Mouse (Mus musculus): ENCODE results near the gene Carns1.
A peak's percentile ranks its signal among the peaks of the same experiment; 100 is the strongest.

Gene Carns1

GRCm38 (mm10) chr19:4170723-4171392 lies 4.4 kb downstream of the Carns1 start:
- no peak for DNase-seq

GRCm38 (mm10) chr19:4169810-4170209 lies 5.5 kb downstream of the Carns1 start:
- DNase-seq: no peak

GRCm38 (mm10) chr19:4169378-4169784 lies 5.9 kb downstream of the Carns1 start:
- peak; percentile 99 for DNase-seq

GRCm38 (mm10) chr19:4166678-4167476 lies 8.4 kb downstream of the Carns1 start:
- no peak for DNase-seq

- DNase-seq: no peak
Measured at GRCm38 (mm10) chr19:4164721-4165120, 10.6 kb downstream of the Carns1 start.

GRCm38 (mm10) chr19:4164100-4164499 lies 11.2 kb downstream of the Carns1 start:
- DNase-seq: no peak

- DNase-seq: no peak
Measured at GRCm38 (mm10) chr19:4163543-4163887, 11.8 kb downstream of the Carns1 start.

GRCm38 (mm10) chr19:4162646-4163542 lies 12.4 kb downstream of the Carns1 start, which contains the start of gene Rps6kb2:
Gene Rps6kb2 (minus strand): TSS chr19:4163354.
- peak; percentile 95 for DNase-seq

- DNase-seq: no peak
Measured at GRCm38 (mm10) chr19:4159049-4159448, 16.2 kb downstream of the Carns1 start.

GRCm38 (mm10) chr19:4156771-4157170 lies 18.5 kb downstream of the Carns1 start:
- DNase-seq: no peak

GRCm38 (mm10) chr19:4156073-4156579 lies 19.2 kb downstream of the Carns1 start:
- DNase-seq: peak; percentile 56

GRCm38 (mm10) chr19:4155223-4156072 lies 19.8 kb downstream of the Carns1 start:
- peak; percentile 52 for DNase-seq

GRCm38 (mm10) chr19:4154437-4155222 lies 20.6 kb downstream of the Carns1 start:
- DNase-seq: peak; percentile 81

- peak; percentile 37 for DNase-seq
Measured at GRCm38 (mm10) chr19:4153232-4153654, 22.0 kb downstream of the Carns1 start, which contains the start of gene Ptprcap. Gene Ptprcap (plus strand): TSS chr19:4153604.

GRCm38 (mm10) chr19:4152445-4153231 lies 22.6 kb downstream of the Carns1 start:
- DNase-seq: no peak

- DNase-seq: no peak
Measured at GRCm38 (mm10) chr19:4151898-4152297, 23.4 kb downstream of the Carns1 start.

GRCm38 (mm10) chr19:4151488-4151860 lies 23.8 kb downstream of the Carns1 start:
- DNase-seq: no peak

- no peak for DNase-seq
Measured at GRCm38 (mm10) chr19:4150567-4151487, 24.5 kb downstream of the Carns1 start.
